Mouse (Mus musculus) lung, embryonic 16.5 days (tissue): Measurements from ENCODE around the gene Siglecg. TPM values are rescaled to one million over a fixed set of nuclear protein-coding genes. Genes with fewer than 3 reads are reported as not detected.

Experiments used
- ATAC-seq: fragments of 200-750 bp; cut with Nextera tagmentation; 2 replicates; pipeline ENCODE4 v1.8.0; 2017; ENCODE audit warnings: low read depth, mild to moderate bottlenecking, moderate library complexity
- H3K27ac ChIP-seq: fragments of 300-500 bp; sonication (generic); 2 replicates; pipeline ENCODE4 v1.5.1; 2014; ENCODE audit warnings: mild to moderate bottlenecking, control low read depth, low read length
- H3K27me3 ChIP-seq: fragments of 300-500 bp; sonication (generic); 2 replicates; pipeline ENCODE4 v1.6.1; 2014; ENCODE audit warnings: low read depth, low read length, mixed read lengths; ENCODE audit not compliant: control insufficient read depth, insufficient read depth
- H3K36me3 ChIP-seq: fragments of 300-500 bp; sonication (generic); 2 replicates; pipeline ENCODE4 v1.6.1; 2014; ENCODE audit warnings: low read length; ENCODE audit not compliant: control insufficient read depth, insufficient read depth
- H3K4me1 ChIP-seq: fragments of 300-500 bp; sonication (generic); replicated peaks from 2 replicates; pipeline ENCODE4 v1.6.1; 2014; ENCODE audit warnings: low read length, mixed read lengths; ENCODE audit not compliant: control insufficient read depth, insufficient read depth
- H3K4me2 ChIP-seq: fragments of 300-500 bp; sonication (generic); 2 replicates; pipeline ENCODE4 v1.6.1; 2014; ENCODE audit warnings: low read depth, low read length, control low read depth
- H3K4me3 ChIP-seq: fragments of 300-500 bp; sonication (generic); 2 replicates; pipeline ENCODE4 v1.5.1; 2014; ENCODE audit warnings: mild to moderate bottlenecking, low read length, control low read depth
- H3K9ac ChIP-seq: fragments of 300-500 bp; sonication (generic); 2 replicates; pipeline ENCODE4 v1.6.1; 2014; ENCODE audit warnings: low read length, control low read depth
- H3K9me3 ChIP-seq: fragments of 300-500 bp; sonication (generic); 2 replicates; pipeline ENCODE4 v1.6.1; 2016; ENCODE audit warnings: low read length; ENCODE audit not compliant: control insufficient read depth
- WGBS: fragments of 180-500 bp; shearing (Covaris S2); extraction: QIAGEN DNeasy Blood & Tissue Kit; methylation state at CpG from one replicate; pipeline ENCODE4 v1.1.7; 2014; 5-methylcytosine and 5-hydroxymethylcytosine counted together
- polyA plus RNA-seq: library from polyadenylated mRNA; unstranded; fragments of >200 nt; fragmentation: Nextera tagmentation; extraction: Ambion mirVana; gene quantifications from 2 replicates; pipeline ENCODE4 v1.2.1, GENCODE M21; 2015

Gene Siglecg
- 0.25 and 0.48 TPM in 2 replicates for polyA plus RNA-seq

GRCm38 (mm10) chr7:43408131-43408553 is at the start of gene Siglecg:
TSS of gene Siglecg (plus strand) at chr7:43408204.
- Histone ChIP-seq H3K4me2 (no peak within 1 kb of the TSS), H3K27ac (no peak within 1 kb of the TSS), H3K27me3 (no peaks in the 10 kb centered on the region), H3K36me3 (no peaks in the 10 kb centered on the region), H3K9me3 (no peaks in the 10 kb centered on the region), H3K4me1 (no peaks in the 10 kb centered on the region), H3K4me3 (no peak within 1 kb of the TSS), H3K9ac (no peak within 1 kb of the TSS)
- 51% methylated on average over 4 of the region's 4 CpGs for WGBS
- no peak for ATAC-seq

DNA sequence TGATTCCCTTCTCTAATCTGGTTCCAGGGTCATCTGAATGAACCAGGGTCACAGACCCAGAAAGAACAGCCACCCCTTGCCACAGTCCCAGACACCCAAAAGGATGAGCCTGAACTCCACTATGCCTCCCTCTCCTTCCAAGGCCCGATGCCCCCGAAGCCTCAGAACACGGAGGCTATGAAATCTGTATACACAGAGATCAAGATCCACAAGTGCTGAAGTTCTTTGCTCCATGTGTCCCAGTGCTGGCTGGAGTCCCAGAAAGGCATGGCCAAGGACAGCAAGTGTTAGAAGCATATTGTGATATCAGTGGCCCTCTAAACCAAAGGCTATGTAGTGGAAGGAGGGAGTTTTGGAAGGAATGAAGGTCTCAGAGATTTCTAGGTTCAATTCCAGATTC is 49.4 kb upstream of the Siglecg start:
- H3K4me1 ChIP-seq, result no peaks in the 10 kb centered on the region
- no peak overlapping the region for H3K27ac ChIP-seq
- no peaks in the 10 kb centered on the region for H3K36me3 ChIP-seq
- ATAC-seq, result no peak
- H3K9me3 ChIP-seq, result no peaks in the 10 kb centered on the region
- WGBS, result 76% methylated on average over 3 of the region's 3 CpGs
- H3K4me3 ChIP-seq, result no peak overlapping the region
- H3K4me2 ChIP-seq, result no peak overlapping the region
- H3K27me3 ChIP-seq, result no peaks in the 10 kb centered on the region
- no peak overlapping the region for H3K9ac ChIP-seq

- no peak overlapping the region for H3K9ac ChIP-seq
- H3K9me3 ChIP-seq, result no peaks in the 10 kb centered on the region
- no peaks in the 10 kb centered on the region for H3K36me3 ChIP-seq
These were observed 46.6 kb upstream of the Siglecg start for GRCm38 (mm10) chr7:43361442-43361841.

GRCm38 (mm10) chr7:43362021-43362420 is 46.0 kb upstream of the Siglecg start:
- Histone ChIP-seq H3K4me2 (no peak overlapping the region), H3K9me3 (no peaks in the 10 kb centered on the region), H3K27ac (no peak overlapping the region), H3K4me1 (no peaks in the 10 kb centered on the region), H3K36me3 (no peaks in the 10 kb centered on the region), H3K4me3 (no peak overlapping the region), H3K27me3 (no peaks in the 10 kb centered on the region), H3K9ac (no peak overlapping the region)
- WGBS, result 61% methylated on average over 4 of the region's 4 CpGs
- no peak for ATAC-seq

More at GRCm38 (mm10) chr7:43361442-43361841, 46.6 kb upstream of the Siglecg start:
- no peak overlapping the region for H3K4me3 ChIP-seq
- no peaks in the 10 kb centered on the region for H3K4me1 ChIP-seq
- ATAC-seq, result no peak
- 75% methylated on average over 1 of the region's 1 CpGs for WGBS
- no peak overlapping the region for H3K27ac ChIP-seq
- H3K4me2 ChIP-seq, result no peak overlapping the region
- no peaks in the 10 kb centered on the region for H3K27me3 ChIP-seq

DNA sequence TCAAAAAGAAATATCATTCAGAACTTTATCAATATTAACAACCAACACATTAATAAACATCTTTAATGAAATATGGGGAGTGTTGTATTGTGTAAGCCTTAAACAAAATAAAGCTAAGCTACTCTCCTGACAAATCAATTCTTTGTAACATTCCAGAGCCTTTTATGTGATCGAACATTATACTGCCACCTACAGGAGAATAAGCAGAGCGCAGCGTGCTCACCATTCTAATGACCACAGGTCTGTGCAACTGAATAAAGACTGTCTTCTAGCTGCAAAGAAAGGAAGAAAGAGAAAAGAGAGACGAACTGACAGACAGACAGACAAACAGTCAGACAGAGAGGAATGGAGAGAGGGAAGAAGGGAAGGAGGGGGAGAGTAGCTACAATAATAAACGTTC is 29.8 kb upstream of the Siglecg start:
- Histone ChIP-seq H3K9me3 (no peaks in the 10 kb centered on the region), H3K36me3 (no peaks in the 10 kb centered on the region), H3K27ac (no peak overlapping the region), H3K9ac (no peak overlapping the region), H3K4me3 (no peak overlapping the region), H3K27me3 (no peaks in the 10 kb centered on the region), H3K4me2 (no peak overlapping the region), H3K4me1 (no peaks in the 10 kb centered on the region)
- WGBS, result 12% methylated on average over 5 of the region's 5 CpGs
- ATAC-seq, result no peak

- ATAC-seq, result no peak
These were observed 15.5 kb upstream of the Siglecg start for GRCm38 (mm10) chr7:43392349-43393121.

DNA sequence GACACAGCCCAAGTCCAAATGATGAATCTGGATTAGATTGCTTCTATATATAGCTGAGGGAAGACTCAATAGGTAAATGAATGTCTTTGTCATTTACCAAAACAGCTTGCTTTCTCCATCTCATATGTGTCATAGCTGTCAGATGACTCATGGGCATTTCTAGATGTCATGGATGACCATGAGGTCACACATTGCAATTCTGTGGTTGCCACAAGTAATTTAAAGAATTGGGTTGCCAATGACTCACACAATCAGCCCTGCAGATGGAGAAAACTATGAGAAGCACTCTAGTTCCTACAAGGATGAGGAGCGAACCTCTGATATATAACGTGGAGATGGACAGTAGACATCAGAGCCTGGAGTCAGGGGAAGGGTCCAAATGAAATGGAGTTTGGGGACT is 8.5 kb upstream of the Siglecg start:
- Histone ChIP-seq H3K4me2 (no peak overlapping the region), H3K4me3 (no peak overlapping the region), H3K9ac (no peak overlapping the region), H3K9me3 (no peaks in the 10 kb centered on the region), H3K27me3 (no peaks in the 10 kb centered on the region), H3K36me3 (no peaks in the 10 kb centered on the region), H3K27ac (no peak overlapping the region), H3K4me1 (no peaks in the 10 kb centered on the region)
- WGBS, result 89% methylated on average over 2 of the region's 2 CpGs
- ATAC-seq, result no peak

More at GRCm38 (mm10) chr7:43392349-43393121, 15.5 kb upstream of the Siglecg start:
- Histone ChIP-seq H3K4me1 (no peaks in the 10 kb centered on the region), H3K27ac (no peak overlapping the region), H3K27me3 (no peaks in the 10 kb centered on the region), H3K4me3 (no peak overlapping the region), H3K36me3 (no peaks in the 10 kb centered on the region), H3K4me2 (no peak overlapping the region), H3K9me3 (no peaks in the 10 kb centered on the region), H3K9ac (no peak overlapping the region)
- WGBS, result 58% methylated on average over 8 of the region's 8 CpGs

DNA sequence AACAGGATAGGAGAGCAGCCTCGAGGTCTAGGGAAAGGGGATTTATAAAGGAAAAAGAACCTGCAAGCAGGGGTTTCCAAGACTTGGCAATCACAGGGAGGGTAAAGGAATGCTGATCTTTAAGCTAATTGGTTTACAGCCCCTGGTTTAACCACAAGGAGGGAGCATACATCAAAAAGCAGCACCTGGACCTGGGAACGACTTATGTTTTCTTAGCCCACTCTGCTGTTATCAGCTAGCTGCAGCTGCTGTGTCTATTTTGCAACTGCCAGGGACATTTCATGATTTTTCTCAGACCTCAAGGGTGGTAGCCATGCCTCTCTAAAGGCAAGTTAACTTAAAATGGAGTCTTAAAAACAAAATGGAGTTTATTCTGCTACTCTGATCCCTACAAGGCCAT is 5.3 kb upstream of the Siglecg start:
- H3K4me3 ChIP-seq, result no peak overlapping the region
- no peaks in the 10 kb centered on the region for H3K36me3 ChIP-seq
- H3K4me1 ChIP-seq, result no peaks in the 10 kb centered on the region
- H3K9me3 ChIP-seq, result no peaks in the 10 kb centered on the region
- H3K9ac ChIP-seq, result no peak overlapping the region
- H3K4me2 ChIP-seq, result no peak overlapping the region
- 22% methylated on average over 2 of the region's 2 CpGs for WGBS
- no peak for ATAC-seq
- H3K27ac ChIP-seq, result no peak overlapping the region
- no peaks in the 10 kb centered on the region for H3K27me3 ChIP-seq

DNA sequence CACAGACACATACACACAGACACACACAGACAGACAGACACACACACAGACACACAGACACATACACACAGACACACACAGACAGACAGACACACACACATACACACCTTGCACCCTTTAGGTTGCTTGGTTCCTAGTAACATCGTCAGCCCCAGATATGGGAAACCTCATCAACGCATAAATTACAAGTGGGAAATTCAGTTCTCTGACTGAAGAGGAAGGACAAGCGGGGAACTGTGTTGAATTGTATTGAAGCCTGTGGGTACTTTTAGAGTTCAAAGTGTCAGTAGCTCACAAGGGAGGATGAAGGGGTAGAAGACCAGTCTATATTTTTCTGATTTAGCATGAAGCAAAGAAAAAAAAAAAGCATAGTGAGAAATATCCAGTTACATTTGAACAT is 431 bp upstream of the Siglecg start:
- no peaks in the 10 kb centered on the region for H3K27me3 ChIP-seq
- H3K4me3 ChIP-seq, result no peak overlapping the region
- no peak overlapping the region for H3K27ac ChIP-seq
- H3K9ac ChIP-seq, result no peak overlapping the region
- H3K4me2 ChIP-seq, result no peak overlapping the region
- 75% methylated on average over 3 of the region's 3 CpGs for WGBS
- no peaks in the 10 kb centered on the region for H3K4me1 ChIP-seq
- no peaks in the 10 kb centered on the region for H3K36me3 ChIP-seq
- ATAC-seq, result no peak
- no peaks in the 10 kb centered on the region for H3K9me3 ChIP-seq
